Mouse (Mus musculus) left cerebral cortex, postnatal 10 days (tissue): ENCODE measurements around the gene Ntrk2. TPM values are rescaled to one million over a fixed set of nuclear protein-coding genes. Genes with fewer than 3 reads are reported as not detected.
"Not testable (repeated sequence)": the region's sequence is repeated elsewhere in the genome, so short reads cannot be mapped to it uniquely, and the experiment has no call there.

Source experiments
- DNase-seq, 2 experiments: peaks; one replicate each; pipeline ENCODE4 v3.0.0; 2021 to 2022; ENCODE audit warnings: low spot score in 2 of 2, mixed read lengths in 1 of 2; ENCODE audit errors: extremely low spot score in 1 of 2
- intact Hi-C: fragments of 180-260 bp; cut with DNase I; formaldehyde crosslinking; loops from one replicate; pipeline ENCODE4 v1.15.1; 2025
- total RNA-seq, 2 experiments: library from RNA; stranded (reverse); gene quantifications; 2 replicates each; pipeline ENCODE4 v1.2.3; 2021

Ntrk2 gene
- total RNA-seq, 2 experiments from 2014 or later, result 302 to 317 TPM

GRCm38 (mm10) chr13:59004579-59004978 is 198.2 kb downstream of the Ntrk2 start:
- DNase-seq, result no peak
- intact Hi-C loops, result no loop called here

GRCm38 (mm10) chr13:59009855-59010254 is 203.5 kb downstream of the Ntrk2 start:
- intact Hi-C loops, result no loop called here

GRCm38 (mm10) chr13:59010893-59011529 is 204.6 kb downstream of the Ntrk2 start:
- intact Hi-C loops, result no loop called here
- DNase-seq, result no peak

More at GRCm38 (mm10) chr13:59009855-59010254, 203.5 kb downstream of the Ntrk2 start:
- no peak for DNase-seq

- intact Hi-C loops, result no loop called here
Measured at GRCm38 (mm10) chr13:59011530-59011903, 205.1 kb downstream of the Ntrk2 start.

GRCm38 (mm10) chr13:59015360-59015759 is 209.0 kb downstream of the Ntrk2 start:
- intact Hi-C loops, result no loop called here

More at GRCm38 (mm10) chr13:59011530-59011903, 205.1 kb downstream of the Ntrk2 start:
- DNase-seq, result peak; percentile 76 to 85

GRCm38 (mm10) chr13:59017121-59017520 is 210.8 kb downstream of the Ntrk2 start:
- intact Hi-C loops, result no loop called here

More at GRCm38 (mm10) chr13:59015360-59015759, 209.0 kb downstream of the Ntrk2 start:
- no peak for DNase-seq

GRCm38 (mm10) chr13:59022251-59023042 is 216.1 kb downstream of the Ntrk2 start:
- peak in 1 of 2 experiments; percentile 34 for DNase-seq

More at GRCm38 (mm10) chr13:59017121-59017520, 210.8 kb downstream of the Ntrk2 start:
- DNase-seq, result no peak

GRCm38 (mm10) chr13:59025653-59026052 is 219.3 kb downstream of the Ntrk2 start:
- no peak for DNase-seq
- intact Hi-C loops, result no loop called here

More at GRCm38 (mm10) chr13:59022251-59023042, 216.1 kb downstream of the Ntrk2 start:
- intact Hi-C loops, result no loop called here

- intact Hi-C loops, result no loop called here
- DNase-seq, result no peak
Measured at GRCm38 (mm10) chr13:59027436-59027835, 221.1 kb downstream of the Ntrk2 start.

- intact Hi-C loops, result no loop called here
Measured at GRCm38 (mm10) chr13:59028546-59028945, 222.2 kb downstream of the Ntrk2 start.

GRCm38 (mm10) chr13:59030574-59030973 is 224.2 kb downstream of the Ntrk2 start:
- intact Hi-C loops, result no loop called here
- no peak for DNase-seq

More at GRCm38 (mm10) chr13:59028546-59028945, 222.2 kb downstream of the Ntrk2 start:
- DNase-seq, result no peak

GRCm38 (mm10) chr13:59040156-59040915 is 234.0 kb downstream of the Ntrk2 start:
- DNase-seq, result no peak
- intact Hi-C loops, result no loop called here

- DNase-seq, result peak; percentile 49 to 77
- intact Hi-C loops, result no loop called here
Measured at GRCm38 (mm10) chr13:59041013-59041764, 234.8 kb downstream of the Ntrk2 start.

- no peak for DNase-seq
- intact Hi-C loops, result no loop called here
Measured at GRCm38 (mm10) chr13:59052188-59052587, 245.8 kb downstream of the Ntrk2 start.

- DNase-seq, intact Hi-C loops: not testable (repeated sequence)
Measured at GRCm38 (mm10) chr13:59054331-59054730, 248.0 kb downstream of the Ntrk2 start.

- intact Hi-C loops, result no loop called here
- DNase-seq, result no peak
Measured at GRCm38 (mm10) chr13:59056859-59057258, 250.5 kb downstream of the Ntrk2 start.

GRCm38 (mm10) chr13:59057886-59058285 is 251.5 kb downstream of the Ntrk2 start:
- intact Hi-C loops, result no loop called here
- no peak for DNase-seq

GRCm38 (mm10) chr13:59059118-59059517 is 252.7 kb downstream of the Ntrk2 start:
- intact Hi-C loops, result no loop called here
- DNase-seq, result no peak

- intact Hi-C loops, result no loop called here
- DNase-seq, result no peak
Measured at GRCm38 (mm10) chr13:59065677-59066076, 259.3 kb downstream of the Ntrk2 start.
